Mouse (Mus musculus) kidney, postnatal 0 days (tissue): Measurements from ENCODE around the gene Peli3. TPM values are rescaled to one million over a fixed set of nuclear protein-coding genes. Genes with fewer than 3 reads are reported as not detected.
A peak's percentile ranks its signal among the peaks of the same experiment; 100 is the strongest.

Experiments used
- ATAC-seq: fragments of 200-750 bp; cut with Nextera tagmentation; replicated peaks from 2 replicates; pipeline ENCODE4 v1.8.0; 2017; ENCODE audit warnings: low read depth, moderate number of reproducible peaks, moderate TSS enrichment, moderate library complexity; ENCODE audit not compliant: low FRiP score
- DNase-seq: peaks from one replicate; pipeline ENCODE4 v3.0.0-alpha.2; 2016; ENCODE audit warnings: low spot score
- H3K27ac ChIP-seq: fragments of 300-500 bp; sonication (generic); 2 replicates; pipeline ENCODE4 v1.5.1; 2014; ENCODE audit warnings: mild to moderate bottlenecking
- H3K27me3 ChIP-seq: fragments of 300-500 bp; sonication (generic); 2 replicates; pipeline ENCODE4 v1.6.1; 2014; ENCODE audit warnings: low read length, mixed read lengths; ENCODE audit not compliant: insufficient read depth
- H3K36me3 ChIP-seq: fragments of 300-500 bp; sonication (generic); 2 replicates; pipeline ENCODE4 v1.6.1; 2014; ENCODE audit warnings: low read length, mixed read lengths; ENCODE audit not compliant: insufficient read depth
- H3K4me1 ChIP-seq: fragments of 300-500 bp; sonication (generic); replicated peaks from 2 replicates; pipeline ENCODE4 v1.6.1; 2014; ENCODE audit warnings: antibody characterized with exemption, low read length, mixed read lengths; ENCODE audit not compliant: insufficient read depth
- H3K4me2 ChIP-seq: fragments of 300-500 bp; sonication (generic); 2 replicates; pipeline ENCODE4 v1.6.1; 2014; ENCODE audit warnings: mild to moderate bottlenecking, low read length, moderate library complexity, mixed read lengths
- H3K4me3 ChIP-seq: fragments of 300-500 bp; sonication (generic); replicated peaks from 2 replicates; pipeline ENCODE4 v1.5.1; 2014; ENCODE audit warnings: low read depth, low read length
- H3K9ac ChIP-seq: fragments of 300-500 bp; sonication (generic); 2 replicates; pipeline ENCODE4 v1.6.1; 2014; ENCODE audit warnings: low read depth, low read length
- H3K9me3 ChIP-seq: fragments of 300-500 bp; sonication (generic); replicated peaks from 2 replicates; pipeline ENCODE4 v1.6.1; 2016; ENCODE audit warnings: low read length, inconsistent platforms, mixed read lengths
- CTCF ChIP-seq: IDR thresholded peaks from 2 replicates; pipeline ENCODE4 v1.5.1; 2016; ENCODE audit warnings: antibody characterized with exemption, low read depth, mild to moderate bottlenecking, moderate library complexity
- WGBS: fragments of 180-500 bp; shearing (Covaris S2); extraction: QIAGEN DNeasy Blood & Tissue Kit; methylation state at CpG from one replicate; pipeline ENCODE4 v1.1.7; 2014; 5-methylcytosine and 5-hydroxymethylcytosine counted together
- polyA plus RNA-seq: library from polyadenylated mRNA; unstranded; fragments of >200 nt; fragmentation: Nextera tagmentation; extraction: Ambion mirVana; gene quantifications from 2 replicates; pipeline ENCODE4 v1.2.1, GENCODE M21; 2015

The Peli3 gene
- polyA plus RNA-seq, 1 experiment from 2014 or later, result 1.9 TPM

GRCm38 (mm10) chr19:4898972-4899371, 44.0 kb downstream of the Peli3 start:
- TF ChIP-seq CTCF, result no peak
- H3K4me3 ChIP-seq, result no peak overlapping the region
- no peaks in the 10 kb centered on the region for H3K9me3 ChIP-seq
- ATAC-seq (no peak), DNase-seq (peak; percentile 51)
- H3K27me3 ChIP-seq, result no peaks in the 10 kb centered on the region
- no peak overlapping the region for H3K9ac ChIP-seq
- no peak overlapping the region for H3K4me2 ChIP-seq
- no peaks in the 10 kb centered on the region for H3K4me1 ChIP-seq
- 0 out of 2 replicates have a peak, but pooled peaks cover 4% of the 10 kb centered on the region for H3K36me3 ChIP-seq
- no peak overlapping the region for H3K27ac ChIP-seq
- 24% methylated on average over 9 of the region's 9 CpGs for WGBS

GRCm38 (mm10) chr19:4896780-4897520, 46.0 kb downstream of the Peli3 start:
- 0 out of 2 replicates have a peak overlapping the region, but pooled peaks have one; percentile 31 for H3K9ac ChIP-seq
- peak overlapping the region; percentile 34 for H3K4me2 ChIP-seq
- 0 out of 2 replicates have a peak overlapping the region, but pooled peaks have one; percentile 5 for H3K27ac ChIP-seq

GRCm38 (mm10) chr19:4891798-4892197, 51.1 kb downstream of the Peli3 start:
- H3K27ac ChIP-seq, result no peak overlapping the region
- no peak overlapping the region for H3K4me3 ChIP-seq
- no peaks in the 10 kb centered on the region for H3K9me3 ChIP-seq
- 65% methylated on average over 3 of the region's 3 CpGs for WGBS
- no peaks in the 10 kb centered on the region for H3K4me1 ChIP-seq
- H3K4me2 ChIP-seq, result no peak overlapping the region
- H3K27me3 ChIP-seq, result no peaks in the 10 kb centered on the region
- DNase-seq (no peak), ATAC-seq (no peak)
- no peak overlapping the region for H3K9ac ChIP-seq
- no peak for TF ChIP-seq CTCF
- no peaks in the 10 kb centered on the region for H3K36me3 ChIP-seq

More at GRCm38 (mm10) chr19:4896780-4897520, 46.0 kb downstream of the Peli3 start:
- Histone ChIP-seq H3K4me3 (no peak overlapping the region), H3K9me3 (no peaks in the 10 kb centered on the region), H3K36me3 (0 out of 2 replicates have a peak, but pooled peaks cover 4% of the 10 kb centered on the region), H3K27me3 (no peaks in the 10 kb centered on the region), H3K4me1 (no peaks in the 10 kb centered on the region)
- TF ChIP-seq CTCF, result no peak
- WGBS, result 31% methylated on average over 21 of the region's 21 CpGs
- DNase-seq (no peak), ATAC-seq (no peak)

- Histone ChIP-seq H3K4me1 (no peaks in the 10 kb centered on the region), H3K27me3 (no peaks in the 10 kb centered on the region), H3K4me3 (no peak overlapping the region), H3K27ac (no peak overlapping the region), H3K4me2 (no peak overlapping the region), H3K9me3 (no peaks in the 10 kb centered on the region), H3K36me3 (no peaks in the 10 kb centered on the region), H3K9ac (no peak overlapping the region)
- DNase-seq (no peak), ATAC-seq (no peak)
- WGBS, result 81% methylated on average over 10 of the region's 10 CpGs
- TF ChIP-seq CTCF, result no peak
Measured at GRCm38 (mm10) chr19:4889791-4890190, 53.1 kb downstream of the Peli3 start.

GRCm38 (mm10) chr19:4883961-4884360, 59.0 kb downstream of the Peli3 start:
- Histone ChIP-seq H3K9me3 (no peaks in the 10 kb centered on the region), H3K9ac (no peak overlapping the region), H3K4me1 (no peaks in the 10 kb centered on the region), H3K27ac (no peak overlapping the region), H3K36me3 (peaks cover 4% of the 10 kb centered on the region; the same call in 1 of the 2 replicates), H3K4me3 (no peak overlapping the region), H3K27me3 (no peaks in the 10 kb centered on the region), H3K4me2 (no peak overlapping the region)
- DNase-seq, result no peak
- WGBS, result 87% methylated on average over 4 of the region's 4 CpGs
- TF ChIP-seq CTCF, result no peak
- ATAC-seq, result no peak

Other genes with a start within 250 kb of the Peli3 start
- 2.5 and 3.2 TPM in 2 replicates for gene Gm960, start 244.5 kb downstream of the Peli3 start, polyA plus RNA-seq
- gene Sptbn2, start 232.0 kb downstream of the Peli3 start, polyA plus RNA-seq, result 2.6 and 3.0 TPM in 2 replicates
- 44.9 and 47.2 TPM in 2 replicates for gene Rbm4b, start 186.6 kb downstream of the Peli3 start, polyA plus RNA-seq
- 39.2 and 40.8 TPM in 2 replicates for gene Rbm4, start 149.2 kb downstream of the Peli3 start, polyA plus RNA-seq
- 24.4 and 27.3 TPM in 2 replicates for gene Gm21992, start 131.5 kb downstream of the Peli3 start, polyA plus RNA-seq
- gene Rbm14, start 131.5 kb downstream of the Peli3 start, polyA plus RNA-seq, result 43.8 and 48.8 TPM in 2 replicates
- gene Ccs, start 103.8 kb downstream of the Peli3 start, polyA plus RNA-seq, result 72.9 and 82.1 TPM in 2 replicates
- 0.04 TPM in 1 of 2 replicates, not detected in the other for gene Ccdc87, start 103.8 kb downstream of the Peli3 start, polyA plus RNA-seq
- gene Ctsf, start 88.0 kb downstream of the Peli3 start, polyA plus RNA-seq, result 79.8 and 80.6 TPM in 2 replicates
- gene Actn3, start 65.2 kb downstream of the Peli3 start, polyA plus RNA-seq, result 4.0 and 4.1 TPM in 2 replicates
- 8.7 and 9.5 TPM in 2 replicates for gene Zdhhc24, start 64.5 kb downstream of the Peli3 start, polyA plus RNA-seq
- gene Bbs1, start 36.5 kb downstream of the Peli3 start, polyA plus RNA-seq, result 4.9 and 5.0 TPM in 2 replicates
- gene Dpp3, start 14.8 kb downstream of the Peli3 start, polyA plus RNA-seq, result 61.7 and 69.2 TPM in 2 replicates
- 132 and 137 TPM in 2 replicates for gene Mrpl11, start 19.0 kb upstream of the Peli3 start, polyA plus RNA-seq
- not detected in 2 replicates for gene Npas4, start 47.2 kb upstream of the Peli3 start, polyA plus RNA-seq
- 4.9 and 5.4 TPM in 2 replicates for gene Slc29a2, start 80.7 kb upstream of the Peli3 start, polyA plus RNA-seq
- gene B4gat1, start 95.7 kb upstream of the Peli3 start, polyA plus RNA-seq, result 57.1 and 64.2 TPM in 2 replicates
- 1.1 and 1.3 TPM in 2 replicates for gene AC124502.3, start 95.8 kb upstream of the Peli3 start, polyA plus RNA-seq
- 40.2 and 44.0 TPM in 2 replicates for gene Brms1, start 98.2 kb upstream of the Peli3 start, polyA plus RNA-seq
- gene Rin1, start 107.4 kb upstream of the Peli3 start, polyA plus RNA-seq, result 2.8 and 3.2 TPM in 2 replicates
- 35.0 and 40.6 TPM in 2 replicates for gene Cd248, start 125.0 kb upstream of the Peli3 start, polyA plus RNA-seq
- 1.4 and 2.1 TPM in 2 replicates for gene Tmem151a, start 142.4 kb upstream of the Peli3 start, polyA plus RNA-seq
- gene Yif1a, start 145.4 kb upstream of the Peli3 start, polyA plus RNA-seq, result 129 and 132 TPM in 2 replicates
- 4.2 and 4.7 TPM in 2 replicates for gene Cnih2, start 155.4 kb upstream of the Peli3 start, polyA plus RNA-seq
- 270 and 284 TPM in 2 replicates for gene Rab1b, start 163.9 kb upstream of the Peli3 start, polyA plus RNA-seq
- 18.1 and 20.2 TPM in 2 replicates for gene Klc2, start 175.4 kb upstream of the Peli3 start, polyA plus RNA-seq